Mouse (Mus musculus): Measurements from ENCODE around the gene Tatdn2.

DNA sequence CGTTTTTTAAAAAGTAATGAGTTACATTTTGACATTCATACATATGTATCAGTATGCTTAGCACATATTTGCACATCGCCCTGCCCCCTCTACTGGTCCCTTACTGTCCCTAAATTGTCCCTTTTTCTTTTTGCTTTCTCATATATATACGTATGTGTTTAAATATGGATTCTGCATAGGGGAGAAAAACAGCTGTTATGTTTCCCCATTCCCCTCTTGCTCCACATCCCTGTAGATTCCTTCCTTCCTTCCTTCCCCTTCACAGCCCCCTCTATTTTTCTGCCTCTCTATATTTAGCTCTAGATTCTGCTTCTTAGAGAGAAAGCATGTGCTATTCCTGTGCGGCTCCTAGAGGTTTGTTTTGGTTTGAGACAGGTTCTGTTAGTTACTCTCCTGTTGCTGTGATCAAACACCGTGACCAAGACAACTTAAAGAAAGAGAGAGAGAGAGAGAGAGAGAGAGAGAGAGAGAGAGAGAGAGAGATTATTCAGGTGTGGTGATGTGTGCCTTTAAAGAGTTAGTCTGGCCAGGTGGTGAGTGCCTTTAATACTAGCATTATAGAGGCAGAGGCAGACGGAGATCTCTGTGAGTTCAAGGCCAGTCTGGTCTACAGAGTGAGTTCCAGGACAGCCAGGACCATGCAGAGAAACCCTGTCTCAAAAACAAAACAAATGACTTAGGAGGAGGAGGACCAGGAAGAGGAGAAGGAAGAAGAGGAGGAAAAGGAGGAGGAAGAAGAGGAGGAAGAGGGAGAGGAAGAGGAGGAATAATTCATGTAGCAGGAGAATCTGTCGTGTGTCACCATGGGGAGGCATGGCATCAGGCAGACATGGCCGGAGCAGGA, 37.0 kb upstream of the Tatdn2 start:
- TF ChIP-seq USF1 (IDR thresholded peaks at IDR 0.05; ENCODE audit: low read depth) (no peak), CTCF (IDR thresholded peaks at IDR 0.05; ENCODE audit: control insufficient read depth, insufficient read depth, insufficient read length) (no peak), MYOD1 (IDR thresholded peaks at IDR 0.05; ENCODE audit: control insufficient read depth, insufficient read length, low read depth) (no peak), MAX (IDR thresholded peaks at IDR 0.05) (no peak), FOSL1 (IDR thresholded peaks at IDR 0.05; ENCODE audit: insufficient read depth, low read length, poor library complexity, severe bottlenecking) (no peak)
